Mouse (Mus musculus): ENCODE data around the gene Sowaha. TPM values are rescaled to one million over a fixed set of nuclear protein-coding genes. Genes with fewer than 3 reads are reported as not detected.

Gene Sowaha
- polyA plus RNA-seq, 1 experiment = not detected

DNA sequence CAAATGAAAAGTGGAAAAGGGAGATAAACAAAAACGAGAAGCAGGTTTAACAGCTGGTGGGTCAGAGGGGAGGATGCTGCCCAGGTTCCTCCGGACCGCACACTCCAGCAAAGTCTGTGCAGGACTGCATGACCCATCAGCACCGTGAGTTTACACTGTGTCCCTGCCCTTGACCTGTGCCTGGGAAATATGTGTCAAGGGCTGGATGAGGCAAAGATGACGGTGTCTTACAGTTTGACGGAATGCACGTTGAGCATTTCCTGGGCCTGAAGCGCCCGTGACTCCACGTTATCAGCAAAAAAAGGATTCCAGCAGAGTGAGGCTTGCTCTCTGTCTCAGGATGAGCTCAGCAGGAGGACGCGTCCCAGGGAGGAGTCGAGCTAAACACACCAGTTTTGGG, 34.5 kb downstream of the Sowaha start:
- Histone ChIP-seq H3K27me3 (ENCODE audit: control insufficient read depth, insufficient read depth, low read length, poor library complexity, severe bottlenecking) (no peaks in the 10 kb centered on the region), H3K9ac (ENCODE audit: low read depth, poor library complexity, severe bottlenecking) (no peak overlapping the region), H3K36me3 (ENCODE audit: control insufficient read depth, insufficient read depth, low read length, poor library complexity, severe bottlenecking) (no peaks in the 10 kb centered on the region), H3K27ac (ENCODE audit: insufficient read depth, low read length) (no peak overlapping the region), H3K4me1 (ENCODE audit: control insufficient read depth, insufficient read depth, low read length) (no peaks in the 10 kb centered on the region), H3K4me3 (ENCODE audit: low read depth, low read length) (no peak overlapping the region), H3K9me3 (replicated peaks; ENCODE audit: control insufficient read depth, insufficient read depth, low read length, poor library complexity, severe bottlenecking) (no peaks in the 10 kb centered on the region)
- no peak for TF ChIP-seq EP300 (IDR thresholded peaks at IDR 0.05; ENCODE audit: insufficient read depth, low read depth, low read length)
- no peak for TF ChIP-seq POLR2A (IDR thresholded peaks at IDR 0.05; ENCODE audit: insufficient read depth, low read length)
- no peak for TF ChIP-seq CTCF (IDR thresholded peaks at IDR 0.05; ENCODE audit: low read depth, low read length)

DNA sequence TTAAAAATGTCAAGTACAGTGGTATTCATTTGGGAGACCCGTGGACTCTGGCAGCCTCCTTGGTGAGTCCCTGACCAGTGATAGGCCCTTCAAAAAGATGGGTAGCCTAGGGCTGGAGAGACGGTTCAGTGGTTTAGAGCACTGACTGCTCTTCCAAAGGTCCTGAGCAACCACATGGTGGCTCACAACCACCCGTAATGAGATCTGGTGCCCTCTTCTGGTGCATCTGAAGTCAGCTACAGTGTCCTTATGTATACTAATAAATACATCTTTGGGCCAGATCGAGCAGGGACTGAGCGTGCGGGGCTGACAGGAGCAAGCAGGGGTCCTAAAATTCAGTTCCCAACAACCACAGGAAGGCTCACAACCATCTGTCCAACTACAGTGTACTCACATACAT, 36.2 kb downstream of the Sowaha start:
- H3K27me3 ChIP-seq (ENCODE audit: control insufficient read depth, insufficient read depth, low read length, poor library complexity, severe bottlenecking) = no peaks in the 10 kb centered on the region
- H3K27ac ChIP-seq (ENCODE audit: insufficient read depth, low read length) = no peak overlapping the region
- no peaks in the 10 kb centered on the region for H3K36me3 ChIP-seq (ENCODE audit: control insufficient read depth, insufficient read depth, low read length, poor library complexity, severe bottlenecking)
- no peak overlapping the region for H3K9ac ChIP-seq (ENCODE audit: low read depth, poor library complexity, severe bottlenecking)
- TF ChIP-seq POLR2A (IDR thresholded peaks at IDR 0.05; ENCODE audit: insufficient read depth, low read length) = no peak
- TF ChIP-seq CTCF (IDR thresholded peaks at IDR 0.05; ENCODE audit: low read depth, low read length) = peak; percentile 55
- H3K4me3 ChIP-seq (ENCODE audit: low read depth, low read length) = no peak overlapping the region
- H3K9me3 ChIP-seq (replicated peaks; ENCODE audit: control insufficient read depth, insufficient read depth, low read length, poor library complexity, severe bottlenecking) = no peaks in the 10 kb centered on the region
- H3K4me1 ChIP-seq (ENCODE audit: control insufficient read depth, insufficient read depth, low read length) = no peaks in the 10 kb centered on the region

DNA sequence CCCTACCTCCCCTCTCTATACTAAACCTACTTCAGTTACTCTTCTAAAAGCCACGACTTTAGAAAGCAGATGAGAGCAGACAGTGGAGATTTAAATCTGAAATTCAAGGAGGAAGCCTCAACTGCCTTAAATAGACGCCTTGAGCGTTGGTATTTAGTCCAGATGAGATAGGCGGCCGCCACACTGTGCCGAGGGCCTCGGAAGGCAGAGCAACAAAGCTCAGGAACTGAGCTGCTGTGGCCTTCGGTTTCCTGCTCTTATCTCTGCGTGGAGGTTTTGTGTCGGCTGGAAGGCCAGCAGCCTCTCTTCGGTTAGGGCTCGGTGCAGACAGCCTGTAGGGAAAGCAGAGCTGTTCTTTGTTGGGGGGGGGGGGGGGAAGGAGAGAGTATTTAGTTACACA, 38.2 kb downstream of the Sowaha start:
- no peaks in the 10 kb centered on the region for H3K4me1 ChIP-seq (ENCODE audit: control insufficient read depth, insufficient read depth, low read length)
- no peak overlapping the region for H3K4me3 ChIP-seq (ENCODE audit: low read depth, low read length)
- H3K36me3 ChIP-seq (ENCODE audit: control insufficient read depth, insufficient read depth, low read length, poor library complexity, severe bottlenecking) = no peaks in the 10 kb centered on the region
- TF ChIP-seq CTCF (IDR thresholded peaks at IDR 0.05; ENCODE audit: low read depth, low read length) = no peak
- no peak for TF ChIP-seq POLR2A (IDR thresholded peaks at IDR 0.05; ENCODE audit: insufficient read depth, low read length)
- no peak for TF ChIP-seq EP300 (IDR thresholded peaks at IDR 0.05; ENCODE audit: insufficient read depth, low read depth, low read length)
- H3K9me3 ChIP-seq (replicated peaks; ENCODE audit: control insufficient read depth, insufficient read depth, low read length, poor library complexity, severe bottlenecking) = no peaks in the 10 kb centered on the region
- no peak overlapping the region for H3K9ac ChIP-seq (ENCODE audit: low read depth, poor library complexity, severe bottlenecking)
- no peaks in the 10 kb centered on the region for H3K27me3 ChIP-seq (ENCODE audit: control insufficient read depth, insufficient read depth, low read length, poor library complexity, severe bottlenecking)
- no peak overlapping the region for H3K27ac ChIP-seq (ENCODE audit: insufficient read depth, low read length)

DNA sequence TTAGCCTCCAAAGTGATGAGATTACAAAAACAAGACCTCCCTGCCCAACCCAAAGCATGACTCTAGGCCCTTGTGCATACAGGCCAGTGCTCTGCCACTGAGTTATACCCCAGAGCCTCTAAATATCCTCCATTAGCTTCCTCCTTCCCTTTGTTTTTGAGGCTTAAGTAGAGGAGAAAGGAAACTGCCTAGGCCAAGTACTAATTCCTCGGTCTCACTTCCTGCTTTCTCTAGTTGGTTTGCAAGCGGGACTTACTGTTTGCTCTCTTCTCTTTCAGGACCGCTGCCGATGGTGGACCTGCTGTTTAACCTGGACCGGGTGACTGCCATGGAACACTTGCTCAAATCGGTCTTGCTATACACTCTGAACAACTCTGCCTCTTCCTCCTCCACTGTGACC, 43.7 kb downstream of the Sowaha start:
- no peaks in the 10 kb centered on the region for H3K27me3 ChIP-seq (ENCODE audit: control insufficient read depth, insufficient read depth, low read length, poor library complexity, severe bottlenecking)
- H3K4me1 ChIP-seq (ENCODE audit: control insufficient read depth, insufficient read depth, low read length) = no peaks in the 10 kb centered on the region
- no peak overlapping the region for H3K27ac ChIP-seq (ENCODE audit: insufficient read depth, low read length)
- no peaks in the 10 kb centered on the region for H3K9me3 ChIP-seq (replicated peaks; ENCODE audit: control insufficient read depth, insufficient read depth, low read length, poor library complexity, severe bottlenecking)
- H3K9ac ChIP-seq (ENCODE audit: low read depth, poor library complexity, severe bottlenecking) = no peak overlapping the region
- no peak for TF ChIP-seq EP300 (IDR thresholded peaks at IDR 0.05; ENCODE audit: insufficient read depth, low read depth, low read length)
- TF ChIP-seq CTCF (IDR thresholded peaks at IDR 0.05; ENCODE audit: low read depth, low read length) = no peak
- no peak for TF ChIP-seq POLR2A (IDR thresholded peaks at IDR 0.05; ENCODE audit: insufficient read depth, low read length)
- H3K4me3 ChIP-seq (ENCODE audit: low read depth, low read length) = no peak overlapping the region
- no peaks in the 10 kb centered on the region for H3K36me3 ChIP-seq (ENCODE audit: control insufficient read depth, insufficient read depth, low read length, poor library complexity, severe bottlenecking)

DNA sequence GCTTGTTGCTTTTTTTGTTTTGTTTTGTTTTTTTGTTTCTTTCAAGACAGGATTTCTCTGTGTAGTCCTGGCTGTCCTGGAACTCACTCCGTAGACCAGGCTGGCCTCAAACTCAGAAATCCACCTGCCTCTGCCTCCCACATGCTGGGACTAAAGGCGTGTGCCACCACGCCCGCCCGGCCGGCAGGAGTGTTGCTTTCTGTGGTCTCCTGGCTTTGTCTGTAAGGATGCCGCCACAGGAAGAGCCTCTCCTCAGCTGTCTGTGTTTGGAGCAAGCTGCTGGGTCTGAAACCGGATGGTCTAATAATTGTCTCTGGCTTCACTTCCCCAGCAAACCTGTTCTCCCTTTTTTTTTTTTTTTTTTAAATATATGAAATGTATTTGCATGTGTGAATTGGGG, 44.6 kb downstream of the Sowaha start:
- H3K9me3 ChIP-seq (replicated peaks; ENCODE audit: control insufficient read depth, insufficient read depth, low read length, poor library complexity, severe bottlenecking) = no peaks in the 10 kb centered on the region
- no peaks in the 10 kb centered on the region for H3K27me3 ChIP-seq (ENCODE audit: control insufficient read depth, insufficient read depth, low read length, poor library complexity, severe bottlenecking)
- H3K4me1 ChIP-seq (ENCODE audit: control insufficient read depth, insufficient read depth, low read length) = no peaks in the 10 kb centered on the region
- no peaks in the 10 kb centered on the region for H3K36me3 ChIP-seq (ENCODE audit: control insufficient read depth, insufficient read depth, low read length, poor library complexity, severe bottlenecking)
- H3K27ac ChIP-seq (ENCODE audit: insufficient read depth, low read length) = no peak overlapping the region
- H3K9ac ChIP-seq (ENCODE audit: low read depth, poor library complexity, severe bottlenecking) = no peak overlapping the region
- no peak for TF ChIP-seq POLR2A (IDR thresholded peaks at IDR 0.05; ENCODE audit: insufficient read depth, low read length)
- no peak for TF ChIP-seq EP300 (IDR thresholded peaks at IDR 0.05; ENCODE audit: insufficient read depth, low read depth, low read length)
- TF ChIP-seq CTCF (IDR thresholded peaks at IDR 0.05; ENCODE audit: low read depth, low read length) = no peak
- no peak overlapping the region for H3K4me3 ChIP-seq (ENCODE audit: low read depth, low read length)

DNA sequence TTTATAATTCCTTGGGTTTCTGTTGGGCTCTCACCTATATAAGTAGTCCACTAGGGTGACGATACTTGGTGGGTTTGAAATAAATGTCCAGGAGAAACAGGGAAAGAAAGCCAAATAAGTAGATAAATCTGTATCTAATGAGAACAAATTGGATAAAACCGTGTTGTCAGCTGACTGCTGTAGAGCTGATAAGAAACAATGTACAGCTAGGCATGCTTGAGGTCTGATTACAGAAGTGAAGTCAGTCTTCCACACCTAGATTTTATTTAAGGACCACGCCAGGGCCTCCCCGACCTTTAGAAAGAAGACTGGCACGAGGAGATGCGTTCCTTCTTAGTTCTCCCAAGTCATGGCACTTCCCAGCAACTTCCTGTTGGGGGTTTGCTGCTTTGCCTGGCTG, 47.0 kb downstream of the Sowaha start:
- Histone ChIP-seq H3K27ac (ENCODE audit: insufficient read depth, low read length) (no peak overlapping the region), H3K27me3 (ENCODE audit: control insufficient read depth, insufficient read depth, low read length, poor library complexity, severe bottlenecking) (no peaks in the 10 kb centered on the region), H3K36me3 (ENCODE audit: control insufficient read depth, insufficient read depth, low read length, poor library complexity, severe bottlenecking) (peaks cover 9% of the 10 kb centered on the region), H3K9ac (ENCODE audit: low read depth, poor library complexity, severe bottlenecking) (no peak overlapping the region), H3K9me3 (replicated peaks; ENCODE audit: control insufficient read depth, insufficient read depth, low read length, poor library complexity, severe bottlenecking) (no peaks in the 10 kb centered on the region), H3K4me3 (ENCODE audit: low read depth, low read length) (no peak overlapping the region), H3K4me1 (ENCODE audit: control insufficient read depth, insufficient read depth, low read length) (peaks cover 2% of the 10 kb centered on the region)
- TF ChIP-seq EP300 (IDR thresholded peaks at IDR 0.05; ENCODE audit: insufficient read depth, low read depth, low read length) (no peak), POLR2A (IDR thresholded peaks at IDR 0.05; ENCODE audit: insufficient read depth, low read length) (no peak), CTCF (IDR thresholded peaks at IDR 0.05; ENCODE audit: low read depth, low read length) (no peak)
